Mouse (Mus musculus) stomach, postnatal 0 days (tissue): Measurements from ENCODE around the gene Sfxn5.

Experiments used
- CTCF ChIP-seq: IDR thresholded peaks from 2 replicates; pipeline ENCODE4 v1.5.1; 2016; ENCODE audit warnings: antibody characterized with exemption, low read depth, mild to moderate bottlenecking, moderate library complexity
- EP300 ChIP-seq: optimal IDR thresholded peaks from 2 replicates; pipeline ENCODE3; 2016; ENCODE audit warnings: antibody characterized with exemption

DNA sequence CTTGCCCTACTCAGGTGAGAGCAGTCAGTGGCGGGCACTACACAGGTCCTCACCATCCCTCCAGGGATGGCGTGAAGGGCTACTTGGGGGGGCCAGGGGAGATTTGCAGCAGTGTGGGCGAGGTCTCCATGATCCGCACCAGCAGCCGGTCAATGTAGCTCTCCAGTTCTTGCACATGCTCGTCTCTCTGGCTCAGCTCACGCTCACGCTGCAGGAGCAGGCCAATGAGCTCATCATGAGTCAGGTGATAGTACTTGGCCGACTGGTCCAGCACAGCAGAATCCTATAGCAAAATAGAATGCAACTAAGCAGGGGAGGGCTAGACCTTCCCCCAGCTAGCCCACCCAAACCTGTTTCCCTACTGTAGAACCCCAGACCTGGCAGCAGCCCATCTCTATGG is 3.7 kb upstream of the Sfxn5 start:
- TF ChIP-seq CTCF (no peak), EP300 (no peak)
